ENCODE assay signal across 26 mouse cellular contexts in the genomic region with DNA sequence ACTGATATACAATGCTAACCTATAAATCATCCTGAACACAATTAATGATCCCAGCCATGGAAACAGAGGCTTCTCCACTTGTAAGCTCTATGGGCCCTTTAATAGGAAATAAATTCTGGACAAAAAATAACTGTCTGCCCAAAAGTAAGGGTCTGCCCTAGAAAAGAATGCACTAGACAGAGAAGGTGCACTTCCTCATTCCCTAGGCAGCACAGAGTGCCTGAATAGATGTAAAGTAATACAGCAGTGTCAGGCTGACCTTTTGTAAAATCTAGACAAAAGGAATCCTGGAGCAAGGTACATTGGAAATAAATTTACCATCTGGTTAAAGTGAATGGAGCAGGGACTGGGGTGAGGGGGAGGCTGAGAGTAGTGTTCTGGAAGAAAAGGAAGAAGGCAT.
"Had no signal": no experiment of that assay in that cellular context is flagged by ENCODE, and none has a peak within 500 bp of the region (broad histone marks: within the 10 kb centered on the region; RNA-seq: fewer than 3 reads in every experiment).

No protein-coding gene starts in this region.

- H3K27me3 ChIP-seq: heart, embryonic 13.5 days; heart, embryonic 15.5 days; hindbrain, embryonic 13.5 days; intestine, embryonic 15.5 days; limb, embryonic 12.5 days; liver, embryonic 13.5 days; liver, embryonic 15.5 days had no signal

- H3K36me3 ChIP-seq: heart, embryonic 13.5 days; heart, embryonic 15.5 days; hindbrain, embryonic 13.5 days; intestine, embryonic 15.5 days; limb, embryonic 10.5 days; limb, embryonic 12.5 days; liver, embryonic 13.5 days; liver, embryonic 15.5 days had no signal

- H3K4me2 ChIP-seq: heart, embryonic 11.5 days; heart, embryonic 13.5 days; heart, embryonic 15.5 days; hindbrain, embryonic 13.5 days; intestine, embryonic 15.5 days; limb, embryonic 12.5 days; liver, embryonic 11.5 days; liver, embryonic 13.5 days; liver, embryonic 15.5 days had no signal

- ATAC-seq: forebrain, postnatal 0 days; hindbrain, embryonic 16.5 days; inflammation-experienced regulatory T-cells, adult 6 months; intestine, embryonic 15.5 days; intestine, postnatal 0 days; liver, postnatal 0 days had no signal

- DNase-seq: forebrain, postnatal 0 days; gastrocnemius, postnatal 14 days; gastrocnemius, postnatal 36 days; heart, adult 11 months; heart, adult 2 months; heart, postnatal 4 days; kidney, adult 18-20 months; kidney, postnatal 10 days; kidney, postnatal 36 days; liver; liver, embryonic 13.5 days; liver, postnatal 0 days had no signal

- H3K9me3 ChIP-seq: heart, embryonic 13.5 days; heart, embryonic 15.5 days; hindbrain, embryonic 13.5 days; intestine, embryonic 15.5 days; limb, embryonic 10.5 days; limb, embryonic 12.5 days; liver, embryonic 13.5 days; liver, embryonic 15.5 days had no signal

- H3K9ac ChIP-seq: forebrain, postnatal 0 days; heart, embryonic 13.5 days; heart, embryonic 15.5 days; hindbrain, embryonic 13.5 days; intestine, embryonic 15.5 days; limb, embryonic 12.5 days; liver, embryonic 13.5 days; liver, embryonic 15.5 days; liver, postnatal 0 days had no signal

- H3K4me1 ChIP-seq: heart, embryonic 13.5 days; heart, embryonic 15.5 days; hindbrain, embryonic 13.5 days; intestine, embryonic 15.5 days; limb, embryonic 10.5 days; limb, embryonic 12.5 days; liver, embryonic 13.5 days; liver, embryonic 15.5 days had no signal

- H3K4me3 ChIP-seq: heart, adult 2 months; heart, embryonic 13.5 days; heart, embryonic 15.5 days; hindbrain, embryonic 13.5 days; intestine, embryonic 15.5 days; layer of hippocampus, adult 2 months; left cerebral cortex, adult 2 months; limb, embryonic 10.5 days; limb, embryonic 12.5 days; liver, embryonic 13.5 days; liver, embryonic 15.5 days had no signal

- H3K27ac ChIP-seq: heart, adult 2 months; heart, embryonic 13.5 days; heart, embryonic 15.5 days; hindbrain, embryonic 13.5 days; intestine, embryonic 15.5 days; layer of hippocampus, adult 2 months; left cerebral cortex, adult 2 months; limb, embryonic 10.5 days; limb, embryonic 12.5 days; liver, embryonic 13.5 days; liver, embryonic 15.5 days had no signal
